Mouse (Mus musculus) ovary, adult 18-20 months (tissue): Measurements from ENCODE around the gene Aff1.

Experiments used
- DNase-seq: peaks from one replicate; pipeline ENCODE4 v3.0.0; 2022; ENCODE audit warnings: low spot score, mixed read lengths

Gene Aff1

GRCm38 (mm10) chr5:103806851-103807578, 114.8 kb downstream of the Aff1 start:
- DNase-seq: no peak

- no peak for DNase-seq
Observed at GRCm38 (mm10) chr5:103807637-103808312, 115.6 kb downstream of the Aff1 start.

GRCm38 (mm10) chr5:103809674-103810330, 117.6 kb downstream of the Aff1 start:
- no peak for DNase-seq

GRCm38 (mm10) chr5:103813291-103813690, 121.1 kb downstream of the Aff1 start:
- no peak for DNase-seq

GRCm38 (mm10) chr5:103813997-103814542, 121.9 kb downstream of the Aff1 start:
- no peak for DNase-seq

GRCm38 (mm10) chr5:103814551-103815248, 122.5 kb downstream of the Aff1 start:
- no peak for DNase-seq

GRCm38 (mm10) chr5:103815249-103815617, 123.1 kb downstream of the Aff1 start:
- no peak for DNase-seq

GRCm38 (mm10) chr5:103816718-103817117, 124.5 kb downstream of the Aff1 start:
- DNase-seq: no peak

GRCm38 (mm10) chr5:103817754-103818153, 125.6 kb downstream of the Aff1 start:
- peak; percentile 62 for DNase-seq

- DNase-seq: no peak
Observed at GRCm38 (mm10) chr5:103818602-103819001, 126.4 kb downstream of the Aff1 start.

GRCm38 (mm10) chr5:103819674-103820073, 127.5 kb downstream of the Aff1 start:
- DNase-seq: no peak

- DNase-seq: no peak
Observed at GRCm38 (mm10) chr5:103821062-103821461, 128.9 kb downstream of the Aff1 start.

GRCm38 (mm10) chr5:103821500-103822298, 129.5 kb downstream of the Aff1 start:
- DNase-seq: no peak

GRCm38 (mm10) chr5:103822949-103823348, 130.8 kb downstream of the Aff1 start:
- no peak for DNase-seq

GRCm38 (mm10) chr5:103828304-103828703, 136.1 kb downstream of the Aff1 start:
- no peak for DNase-seq

- no peak for DNase-seq
Observed at GRCm38 (mm10) chr5:103828729-103829128, 136.6 kb downstream of the Aff1 start.

- DNase-seq: no peak
Observed at GRCm38 (mm10) chr5:103829158-103829557, 137.0 kb downstream of the Aff1 start.

- no peak for DNase-seq
Observed at GRCm38 (mm10) chr5:103830886-103831285, 138.7 kb downstream of the Aff1 start.

- no peak for DNase-seq
Observed at GRCm38 (mm10) chr5:103835471-103836147, 143.4 kb downstream of the Aff1 start.

GRCm38 (mm10) chr5:103836148-103836784, 144.1 kb downstream of the Aff1 start:
- DNase-seq: no peak
